Comparison of ENCODE assay signal across 8 mouse cellular contexts in genomic region chr11:30754855-30755530, GRCm38 (mm10). TPM values are rescaled to one million over a fixed set of nuclear protein-coding genes. Genes with fewer than 3 reads are reported as not detected.
DNase-seq lines count a peak whose midpoint lies in the region; ATAC-seq and TF ChIP-seq lines count a peak whose summit lies in the region.

No protein-coding gene starts in this region.

- peak; percentile 11 to 16 for DNase-seq in left cerebral cortex, adult 2 months (ENCODE audit: extremely low spot score in 1 of 2, low spot score in 2 of 2)
- DNase-seq in left cerebral cortex, postnatal 25 days (ENCODE audit: low spot score in 2 of 2) = no peak
- peak; percentile 54 for DNase-seq in embryo, embryonic 10.5 days (ENCODE audit: low spot score)
- DNase-seq in kidney, postnatal 0 days (ENCODE audit: low spot score) = peak; percentile 41
- peak; percentile 20 for DNase-seq in splenic B cell, adult 2 months (ENCODE audit: low read depth, low spot score)

- peak overlapping the region; percentile 58 for H3K4me3 ChIP-seq in left cerebral cortex, adult 2 months
- peak overlapping the region; percentile 62 for H3K4me3 ChIP-seq in heart, embryonic 11.5 days (ENCODE audit: low read depth, low read length)
- peak overlapping the region; percentile 43 for H3K4me3 ChIP-seq in kidney, postnatal 0 days (replicated peaks; ENCODE audit: low read depth, low read length)

- peak overlapping the region; percentile 77 for H3K9ac ChIP-seq in heart, embryonic 11.5 days (ENCODE audit: low read depth, low read length)
- peak overlapping the region; percentile 51 for H3K9ac ChIP-seq in kidney, postnatal 0 days (ENCODE audit: low read depth, low read length)

- intact Hi-C loops in left cerebral cortex, adult 2 months (cut with DNase I) = loop anchor here (2.0 kb wide), 1 partner anchor 56 kb away; no protein-coding TSS in a partner anchor
- intact Hi-C loops in left cerebral cortex, postnatal 25 days (cut with DNase I) = no loop called here

- WGBS in heart, embryonic 11.5 days (ENCODE audit: insufficient replicate concordance) = under 1% methylated on average over 61 of the region's 66 CpGs
- under 1% methylated on average over 62 of the region's 66 CpGs for WGBS in kidney, postnatal 0 days

- ATAC-seq in heart, embryonic 11.5 days (replicated peaks; ENCODE audit: insufficient number of reproducible peaks, low FRiP score, low TSS enrichment) = peak; percentile 68
- ATAC-seq in kidney, postnatal 0 days (replicated peaks; ENCODE audit: low FRiP score, low read depth) = peak; percentile 86
- 0 out of 2 replicates have a peak, but pooled peaks have one; percentile 7 for ATAC-seq in megakaryocyte, adult 5-6 weeks (ENCODE audit: poor library complexity, severe bottlenecking)
- no peak for ATAC-seq in activated CD4-positive, CD25-positive, alpha-beta regulatory T cell, adult 4 months

- TF ChIP-seq CTCF in left cerebral cortex, adult 2 months (IDR thresholded peaks at IDR 0.05) = no peak
- TF ChIP-seq CTCF in kidney, postnatal 0 days (IDR thresholded peaks at IDR 0.05; ENCODE audit: low read depth) = no peak

- H3K4me1 ChIP-seq in heart, embryonic 11.5 days (ENCODE audit: control insufficient read depth, insufficient read depth, low read length) = no peaks in the 10 kb centered on the region
- no peaks in the 10 kb centered on the region for H3K4me1 ChIP-seq in kidney, postnatal 0 days (replicated peaks; ENCODE audit: insufficient read depth, low read length)

- H3K36me3 ChIP-seq in heart, embryonic 11.5 days (ENCODE audit: control insufficient read depth, insufficient read depth, low read length) = no peaks in the 10 kb centered on the region
- H3K36me3 ChIP-seq in kidney, postnatal 0 days (ENCODE audit: insufficient read depth, low read length) = no peaks in the 10 kb centered on the region
- H3K36me3 ChIP-seq in splenic B cell, adult 2 months (ENCODE audit: control insufficient read depth, insufficient read depth, low read length, poor library complexity, severe bottlenecking) = no peaks in the 10 kb centered on the region

- no peaks in the 10 kb centered on the region for H3K9me3 ChIP-seq in heart, embryonic 11.5 days (replicated peaks; ENCODE audit: control insufficient read depth, low read length)
- H3K9me3 ChIP-seq in kidney, postnatal 0 days (replicated peaks; ENCODE audit: low read length) = no peaks in the 10 kb centered on the region

- peak overlapping the region; percentile 96 for H3K4me2 ChIP-seq in heart, embryonic 11.5 days
- peak overlapping the region; percentile 93 for H3K4me2 ChIP-seq in kidney, postnatal 0 days (ENCODE audit: low read length)

- H3K27ac ChIP-seq in left cerebral cortex, adult 2 months = peak overlapping the region; percentile 67
- no peak overlapping the region for H3K27ac ChIP-seq in heart, embryonic 11.5 days (ENCODE audit: low read depth, low read length)
- H3K27ac ChIP-seq in kidney, postnatal 0 days = no peak overlapping the region

- H3K27me3 ChIP-seq in heart, embryonic 11.5 days (ENCODE audit: control insufficient read depth, insufficient read depth, low read length) = no peaks in the 10 kb centered on the region
- peaks cover 3% of the 10 kb centered on the region; the same call in 1 of the 2 replicates for H3K27me3 ChIP-seq in kidney, postnatal 0 days (ENCODE audit: insufficient read depth, low read length)
- no peaks in the 10 kb centered on the region for H3K27me3 ChIP-seq in splenic B cell, adult 2 months (ENCODE audit: control insufficient read depth, insufficient read depth, low read length, poor library complexity, severe bottlenecking)

RNA-seq across cellular contexts. Expression of gene Psme4, which starts 16.5 kb away (rescaled TPM):
- total RNA-seq in left cerebral cortex, adult 2 months (2021) = 10 to 100 TPM; 49.9 to 54.1 TPM
- 10 to 100 TPM; 41.7 to 51.1 TPM for total RNA-seq in left cerebral cortex, postnatal 25 days (2021)
- 17.1 and 23.8 TPM in 2 replicates for polyA plus RNA-seq in heart, embryonic 11.5 days (2014; fragmentation: Nextera tagmentation; extraction: Ambion mirVana)
- 15.3 and 17.0 TPM in 2 replicates for polyA plus RNA-seq in kidney, postnatal 0 days (2015; fragmentation: Nextera tagmentation; extraction: Ambion mirVana)
- 51.9 and 60.5 TPM in 2 replicates for total RNA-seq in megakaryocyte, adult 5-6 weeks (2015)
- 52.5 and 54.8 TPM in 2 replicates for total RNA-seq in megakaryocyte, adult 5-6 weeks (2017)
- 10 to 100 TPM; 20.0 to 31.8 TPM for polyA plus RNA-seq in activated CD4-positive, CD25-positive, alpha-beta regulatory T cell, adult 4 months (2017; shearing (Covaris generic))

Comparison
In these comparisons a context has a peak if more than half of its experiments do, and no peak if none do; other contexts are left out.
1. DNase-seq: peak in left cerebral cortex, adult 2 months (2 of 2), embryo, embryonic 10.5 days (single experiment), kidney, postnatal 0 days (single experiment) and splenic B cell, adult 2 months (single experiment); none in left cerebral cortex, postnatal 25 days (0 of 2).
2. Peak in every context shown above with its lines, with median percentiles within 50 percentile points of each other: H3K4me3 ChIP-seq.